Mouse (Mus musculus): ENCODE results near the gene Gm36210. TPM values are rescaled to one million over a fixed set of nuclear protein-coding genes. Genes with fewer than 3 reads are reported as not detected.

Gene Gm36210
- total and polyA plus RNA-seq, 3 experiments, result 0.15 to 0.97 TPM; not detected in 1

GRCm38 (mm10) chr7:4865090-4865489 is 41.2 kb downstream of the Gm36210 start (continued):
- TF ChIP-seq POLR2A (IDR thresholded peaks at IDR 0.05; ENCODE audit: control insufficient read depth in 1 of 2, insufficient read depth in 1 of 2, low read depth in 1 of 2, low read length in 2 of 2, poor library complexity in 1 of 2) (no peak), GATA1 (IDR thresholded peaks at IDR 0.05; ENCODE audit: low read depth, low read length) (no peak), MEF2A (IDR thresholded peaks at IDR 0.05; ENCODE audit: extremely low read depth, insufficient replicate concordance, low read depth, low read length, poor library complexity, severe bottlenecking) (no peak), ZMIZ1 (IDR thresholded peaks at IDR 0.05; ENCODE audit: low read depth, low read length) (no peak), MAFK (IDR thresholded peaks at IDR 0.05; ENCODE audit: borderline replicate concordance, low read depth, low read length) (no peak), ETS1 (IDR thresholded peaks at IDR 0.05; ENCODE audit: low read depth, low read length) (no peak), RCOR1 (IDR thresholded peaks at IDR 0.05; ENCODE audit: low read depth, low read length) (0 out of 2 replicates have a peak, but pooled peaks have one; percentile 35), E2F4 (IDR thresholded peaks at IDR 0.05; ENCODE audit: borderline replicate concordance, low read depth, low read length) (no peak)

GRCm38 (mm10) chr7:4864130-4864845 is 42.0 kb downstream of the Gm36210 start:
- Histone ChIP-seq H3K4me3 (ENCODE audit: control insufficient read depth in 1 of 2, insufficient read depth in 1 of 2, low read depth in 2 of 2, low read length in 2 of 2) (no peak overlapping the region), H3K27me3 (ENCODE audit: control insufficient read depth in 1 of 2, insufficient read depth in 2 of 2, low read length in 2 of 2) (no peaks in the 10 kb centered on the region)
- TF ChIP-seq HCFC1 (IDR thresholded peaks at IDR 0.05; ENCODE audit: low read depth, low read length) (no peak), CTCF (IDR thresholded peaks at IDR 0.05 in 2 of 3, conservative IDR thresholded peaks at IDR 0.05 in 1 of 3; ENCODE audit: control insufficient read depth in 1 of 3, insufficient read depth in 1 of 3, low read depth in 2 of 3, low read length in 3 of 3, poor library complexity in 1 of 3, severe bottlenecking in 1 of 3) (no peak)

GRCm38 (mm10) chr7:4863541-4864080 is 42.7 kb downstream of the Gm36210 start:
- H3K27me3 ChIP-seq (ENCODE audit: control insufficient read depth in 1 of 2, insufficient read depth in 2 of 2, low read length in 2 of 2), result no peaks in the 10 kb centered on the region; a peak in 1 of 4 replicates
- TF ChIP-seq GATA1 (IDR thresholded peaks at IDR 0.05; ENCODE audit: low read depth, low read length), result no peak
- no peak for TF ChIP-seq NELFE (IDR thresholded peaks at IDR 0.05; ENCODE audit: low read depth, low read length)
- no peak for TF ChIP-seq MEF2A (IDR thresholded peaks at IDR 0.05; ENCODE audit: extremely low read depth, insufficient replicate concordance, low read depth, low read length, poor library complexity, severe bottlenecking)
- no peak for TF ChIP-seq ZKSCAN1 (IDR thresholded peaks at IDR 0.05; ENCODE audit: low read depth, low read length)
- TF ChIP-seq SMC3 (IDR thresholded peaks at IDR 0.05; ENCODE audit: low read depth, low read length), result no peak
- TF ChIP-seq POLR2A (IDR thresholded peaks at IDR 0.05; ENCODE audit: control insufficient read depth in 1 of 2, insufficient read depth in 1 of 2, low read depth in 1 of 2, low read length in 2 of 2, poor library complexity in 1 of 2), result no peak
- TF ChIP-seq ETS1 (IDR thresholded peaks at IDR 0.05; ENCODE audit: low read depth, low read length), result no peak
- TF ChIP-seq POLR2AphosphoS2 (IDR thresholded peaks at IDR 0.05; ENCODE audit: low read length), result no peak
- TF ChIP-seq JUND (IDR thresholded peaks at IDR 0.05; ENCODE audit: low read depth, low read length), result no peak
- no peak for TF ChIP-seq ZC3H11A (IDR thresholded peaks at IDR 0.05; ENCODE audit: low read depth, low read length)
- TF ChIP-seq MAFK (IDR thresholded peaks at IDR 0.05; ENCODE audit: borderline replicate concordance, low read depth, low read length), result no peak
- no peak for TF ChIP-seq CHD2 (IDR thresholded peaks at IDR 0.05; ENCODE audit: low read length)
- no peak for TF ChIP-seq HCFC1 (IDR thresholded peaks at IDR 0.05; ENCODE audit: low read depth, low read length)
- TF ChIP-seq ZMIZ1 (IDR thresholded peaks at IDR 0.05; ENCODE audit: low read depth, low read length), result no peak
- no peak for TF ChIP-seq POLR2AphosphoS5 (IDR thresholded peaks at IDR 0.05; ENCODE audit: borderline replicate concordance, low read depth, low read length)
- no peak for TF ChIP-seq MAX (IDR thresholded peaks at IDR 0.05; ENCODE audit: low read length)
- no peak for TF ChIP-seq MAZ (IDR thresholded peaks at IDR 0.05; ENCODE audit: low read depth, low read length)
- TF ChIP-seq MYC (IDR thresholded peaks at IDR 0.05; ENCODE audit: low read depth, low read length), result no peak
- TF ChIP-seq ELF1 (IDR thresholded peaks at IDR 0.05; ENCODE audit: low read depth, low read length), result no peak
- TF ChIP-seq BHLHE40 (IDR thresholded peaks at IDR 0.05; ENCODE audit: borderline replicate concordance, low read depth, low read length), result no peak
- no peaks in the 10 kb centered on the region; a peak in 1 of 4 replicates for H3K36me3 ChIP-seq (ENCODE audit: control insufficient read depth in 1 of 2, insufficient read depth in 2 of 2, low read length in 2 of 2)
- H3K4me3 ChIP-seq (ENCODE audit: control insufficient read depth in 1 of 2, insufficient read depth in 1 of 2, low read depth in 2 of 2, low read length in 2 of 2), result no peak overlapping the region
- no peak for DNase-seq (ENCODE audit: low read depth, low spot score)
- H3K27ac ChIP-seq (ENCODE audit: control insufficient read depth, low read depth, low read length), result no peak overlapping the region
- no peaks in the 10 kb centered on the region for H3K4me1 ChIP-seq (ENCODE audit: control insufficient read depth in 1 of 2, insufficient read depth in 2 of 2, low read length in 2 of 2)
- no peak overlapping the region for H3K9ac ChIP-seq (ENCODE audit: control insufficient read depth, low read depth, low read length, poor library complexity, severe bottlenecking)
- H3K79me2 ChIP-seq (ENCODE audit: control insufficient read depth, insufficient read depth, low read length, poor library complexity), result no peaks in the 10 kb centered on the region; the same call in 1 of the 2 replicates
- H3K9me3 ChIP-seq (replicated peaks; ENCODE audit: insufficient read depth, low read length), result no peaks in the 10 kb centered on the region

More at GRCm38 (mm10) chr7:4864130-4864845, 42.0 kb downstream of the Gm36210 start:
- Histone ChIP-seq H3K27ac (ENCODE audit: control insufficient read depth, low read depth, low read length) (no peak overlapping the region), H3K79me2 (ENCODE audit: control insufficient read depth, insufficient read depth, low read length, poor library complexity) (no peaks in the 10 kb centered on the region; the same call in 1 of the 2 replicates), H3K9ac (ENCODE audit: control insufficient read depth, low read depth, low read length, poor library complexity, severe bottlenecking) (no peak overlapping the region), H3K36me3 (ENCODE audit: control insufficient read depth in 1 of 2, insufficient read depth in 2 of 2, low read length in 2 of 2) (no peaks in the 10 kb centered on the region; a peak in 1 of 4 replicates), H3K4me1 (ENCODE audit: control insufficient read depth in 1 of 2, insufficient read depth in 2 of 2, low read length in 2 of 2) (no peaks in the 10 kb centered on the region), H3K9me3 (replicated peaks; ENCODE audit: insufficient read depth, low read length) (no peaks in the 10 kb centered on the region)
- DNase-seq (ENCODE audit: low read depth, low spot score), result no peak

Measured in MEL (cell line).